13 mouse cellular contexts compared by ENCODE assay signal in the genomic region with DNA sequence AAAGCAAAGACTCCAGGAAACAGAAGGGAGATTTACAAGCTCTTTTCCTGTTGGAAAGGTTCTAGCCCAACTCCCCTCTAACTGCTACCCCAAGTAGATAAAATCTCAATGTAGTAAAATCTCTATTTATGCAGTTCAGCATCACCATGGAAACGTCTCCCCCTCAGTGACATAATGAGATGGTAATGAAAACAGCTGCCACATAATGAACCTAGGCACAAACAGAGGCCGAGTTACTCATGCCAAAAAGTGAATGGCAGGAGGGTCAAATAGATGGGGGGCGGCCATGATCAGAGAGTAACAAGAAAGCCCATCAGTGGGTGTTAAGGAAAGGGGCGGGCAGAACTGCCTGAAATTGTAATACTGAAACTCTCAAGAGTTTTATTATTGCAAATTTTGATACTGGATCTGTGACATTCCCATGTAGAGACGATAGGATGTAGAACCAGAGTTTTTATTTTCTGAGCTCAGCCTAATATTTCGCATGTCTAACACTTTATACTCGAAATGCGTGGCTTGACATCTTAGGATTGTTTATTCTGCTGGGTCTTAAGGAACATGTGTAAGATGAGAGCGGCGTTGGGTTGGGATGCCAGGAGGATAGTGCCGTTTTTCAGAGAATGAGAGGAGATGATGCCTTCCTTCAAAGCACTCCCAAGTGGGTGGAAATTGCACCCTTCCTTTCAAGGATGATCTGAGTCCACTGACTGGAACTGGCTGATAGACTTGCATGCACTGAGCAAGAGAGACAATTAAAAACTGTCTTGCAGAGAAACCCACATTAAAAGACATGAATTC. TPM values are rescaled to one million over a fixed set of nuclear protein-coding genes. Genes with fewer than 3 reads are reported as not detected.
DNase-seq lines count a peak whose midpoint lies in the region; ATAC-seq lines count a peak whose summit lies in the region.
"Had no signal": no experiment of that assay in that cellular context is flagged by ENCODE, and none has a peak within 500 bp of the region (broad histone marks: within the 10 kb centered on the region; RNA-seq: fewer than 3 reads in every experiment).

No protein-coding gene starts in this region.

- 39% methylated on average over 11 of the region's 11 CpGs for WGBS in kidney, embryonic 15.5 days

- no peaks in the 10 kb centered on the region for H3K27me3 ChIP-seq in kidney, embryonic 15.5 days
- H3K27me3 ChIP-seq: megakaryocyte, embryonic 14.5 days; stomach, embryonic 15.5 days had no signal

- no peaks in the 10 kb centered on the region for H3K9me3 ChIP-seq in kidney, embryonic 15.5 days (replicated peaks)
- H3K9me3 ChIP-seq: megakaryocyte, embryonic 14.5 days; stomach, embryonic 15.5 days had no signal

- no peak overlapping the region for H3K27ac ChIP-seq in kidney, embryonic 15.5 days
- H3K27ac ChIP-seq: stomach, embryonic 15.5 days had no signal

- peak; percentile 70 for ATAC-seq in kidney, embryonic 15.5 days (replicated peaks; ENCODE audit: low FRiP score)

- H3K4me2 ChIP-seq in kidney, embryonic 15.5 days, result no peak overlapping the region
- H3K4me2 ChIP-seq: stomach, embryonic 15.5 days had no signal

- no peak overlapping the region for H3K4me3 ChIP-seq in kidney, embryonic 15.5 days (replicated peaks)
- H3K4me3 ChIP-seq: megakaryocyte, embryonic 14.5 days; stomach, embryonic 15.5 days had no signal

- H3K36me3 ChIP-seq in kidney, embryonic 15.5 days, result no peaks in the 10 kb centered on the region
- H3K36me3 ChIP-seq: stomach, embryonic 15.5 days had no signal

- H3K4me1 ChIP-seq in kidney, embryonic 15.5 days, result peaks cover 7% of the 10 kb centered on the region; the same call in 1 of the 2 replicates
- H3K4me1 ChIP-seq: megakaryocyte, embryonic 14.5 days; stomach, embryonic 15.5 days had no signal

- no peak overlapping the region for H3K9ac ChIP-seq in kidney, embryonic 15.5 days
- H3K9ac ChIP-seq: stomach, embryonic 15.5 days had no signal

- DNase-seq in kidney, adult 18-20 months, result no peak
- peak; percentile 27 for DNase-seq in frontal cortex, postnatal 10 days (ENCODE audit: low spot score in 2 of 2)
- peak; percentile 7 to 19 for DNase-seq in left cerebral cortex, adult 18-20 months (ENCODE audit: low spot score in 2 of 2)
- DNase-seq in right cerebral cortex, postnatal 10 days (ENCODE audit: low spot score in 2 of 2), result peak; percentile 54 to 77
- DNase-seq in urinary bladder, postnatal 10 days (ENCODE audit: low spot score), result no peak
- no peak for DNase-seq in gastrocnemius, postnatal 25 days
- no peak for DNase-seq in thymus, postnatal 4 days
- DNase-seq: cerebellum, adult 9-10 months had no signal

RNA-seq across cellular contexts. Expression of gene Prps1l1, which starts 24.0 kb away (rescaled TPM):
- polyA plus RNA-seq in kidney, embryonic 15.5 days (2015; fragmentation: Nextera tagmentation; extraction: Ambion mirVana), result 0.09 TPM in 1 of 2 replicates, not detected in the other
- total RNA-seq in left cerebral cortex, adult 18-20 months (2021), result not detected
- total RNA-seq in gastrocnemius, postnatal 25 days (2021), result not detected
- total RNA-seq: left cerebral cortex, postnatal 10 days had no signal
- polyA plus RNA-seq: C2C12; stomach, embryonic 15.5 days had no signal

RNA-seq across cellular contexts. Expression of gene Snx13, which starts 38.4 kb away (rescaled TPM):
- polyA plus RNA-seq in kidney, embryonic 15.5 days (2015; fragmentation: Nextera tagmentation; extraction: Ambion mirVana), result 24.8 and 28.4 TPM in 2 replicates
- total RNA-seq in left cerebral cortex, adult 18-20 months (2021), result 10 to 100 TPM; 65.2 to 68.8 TPM
- total RNA-seq in gastrocnemius, postnatal 25 days (2021), result 10 to 100 TPM; 39.6 to 44.9 TPM

Comparison
In these comparisons a context has a peak if more than half of its experiments do, and no peak if none do; other contexts are left out.
1. DNase-seq: peak in frontal cortex, postnatal 10 days (2 of 2), left cerebral cortex, adult 18-20 months (2 of 2) and right cerebral cortex, postnatal 10 days (2 of 2); none in kidney, adult 18-20 months (single experiment), urinary bladder, postnatal 10 days (single experiment), gastrocnemius, postnatal 25 days (single experiment) and thymus, postnatal 4 days (single experiment).